In genomic region chr5:17208554-17209283, GRCm38 (mm10) we compare ENCODE assay signal across 25 mouse cellular contexts.
DNase-seq lines count a peak whose midpoint lies in the region; ATAC-seq lines count a peak whose summit lies in the region.
"Had no signal": no experiment of that assay in that cellular context is flagged by ENCODE, and none has a peak within 500 bp of the region (broad histone marks: within the 10 kb centered on the region; RNA-seq: fewer than 3 reads in every experiment).

No protein-coding gene starts in this region.

- H3K36me3 ChIP-seq in kidney, embryonic 15.5 days, result no peaks in the 10 kb centered on the region
- H3K36me3 ChIP-seq in neural tube, embryonic 15.5 days, result no peaks in the 10 kb centered on the region
- H3K36me3 ChIP-seq: hindbrain, embryonic 10.5 days; liver, embryonic 12.5 days; midbrain, embryonic 12.5 days; neural tube, embryonic 13.5 days had no signal

- peak; percentile 88 for ATAC-seq in kidney, embryonic 15.5 days (replicated peaks; ENCODE audit: low FRiP score)
- ATAC-seq in neural tube, embryonic 15.5 days (ENCODE audit: low FRiP score), result no peak
- ATAC-seq: forebrain, postnatal 0 days; hindbrain, embryonic 16.5 days; liver, embryonic 12.5 days; liver, postnatal 0 days had no signal

- H3K9me3 ChIP-seq in kidney, embryonic 15.5 days (replicated peaks), result no peaks in the 10 kb centered on the region
- H3K9me3 ChIP-seq in neural tube, embryonic 15.5 days (replicated peaks), result no peaks in the 10 kb centered on the region
- H3K9me3 ChIP-seq: hindbrain, embryonic 10.5 days; liver, embryonic 12.5 days; megakaryocyte, embryonic 14.5 days; midbrain, embryonic 12.5 days; neural tube, embryonic 13.5 days had no signal

- no peak overlapping the region for H3K4me3 ChIP-seq in kidney, embryonic 15.5 days (replicated peaks)
- no peak overlapping the region for H3K4me3 ChIP-seq in neural tube, embryonic 15.5 days (replicated peaks)
- H3K4me3 ChIP-seq: erythroblast, embryonic 14.5 days; hindbrain, embryonic 10.5 days; liver, embryonic 12.5 days; megakaryocyte, embryonic 14.5 days; midbrain, embryonic 12.5 days; neural tube, embryonic 13.5 days had no signal

- no peaks in the 10 kb centered on the region for H3K27me3 ChIP-seq in kidney, embryonic 15.5 days
- no peaks in the 10 kb centered on the region for H3K27me3 ChIP-seq in neural tube, embryonic 15.5 days (replicated peaks)
- H3K27me3 ChIP-seq: liver, embryonic 12.5 days; megakaryocyte, embryonic 14.5 days; midbrain, embryonic 12.5 days; neural tube, embryonic 13.5 days had no signal

- 58% methylated on average over 4 of the region's 4 CpGs for WGBS in kidney, embryonic 15.5 days
- WGBS in neural tube, embryonic 15.5 days, result 78% methylated on average over 4 of the region's 4 CpGs

- H3K4me1 ChIP-seq in kidney, embryonic 15.5 days, result peaks cover 5% of the 10 kb centered on the region; the same call in 1 of the 2 replicates
- H3K4me1 ChIP-seq in neural tube, embryonic 15.5 days, result no peaks in the 10 kb centered on the region
- H3K4me1 ChIP-seq: hindbrain, embryonic 10.5 days; liver, embryonic 12.5 days; megakaryocyte, embryonic 14.5 days; midbrain, embryonic 12.5 days; neural tube, embryonic 13.5 days had no signal

- H3K9ac ChIP-seq in kidney, embryonic 15.5 days, result no peak overlapping the region
- H3K9ac ChIP-seq in neural tube, embryonic 15.5 days (replicated peaks), result no peak overlapping the region
- H3K9ac ChIP-seq: forebrain, postnatal 0 days; liver, embryonic 12.5 days; liver, postnatal 0 days; midbrain, embryonic 12.5 days; neural tube, embryonic 13.5 days had no signal

- H3K4me2 ChIP-seq in kidney, embryonic 15.5 days, result no peak overlapping the region
- no peak overlapping the region for H3K4me2 ChIP-seq in neural tube, embryonic 15.5 days
- H3K4me2 ChIP-seq: liver, embryonic 12.5 days; midbrain, embryonic 12.5 days; neural tube, embryonic 13.5 days had no signal

- peak; percentile 31 for DNase-seq in kidney, adult 18-20 months
- DNase-seq in kidney, postnatal 25 days, result peak; percentile 46 to 75
- DNase-seq in layer of hippocampus, postnatal 10 days (ENCODE audit: low spot score in 2 of 2), result no peak
- DNase-seq in right cerebral cortex, postnatal 14 days, result no peak
- DNase-seq: adrenal gland, postnatal 25 days; B cell, adult 2 months; cerebellum, adult 11-12 months; cerebellum, postnatal 10 days; forebrain, postnatal 0 days; gastrocnemius, postnatal 10 days; heart, postnatal 14 days; layer of hippocampus, postnatal 36 days; left cerebral cortex, postnatal 4 days; liver, postnatal 0 days; lung, postnatal 36 days; thymus, postnatal 4 days had no signal

- peak overlapping the region; percentile 70; the same call in 1 of the 2 replicates for H3K27ac ChIP-seq in kidney, embryonic 15.5 days
- H3K27ac ChIP-seq in neural tube, embryonic 15.5 days (replicated peaks), result no peak overlapping the region
- H3K27ac ChIP-seq: hindbrain, embryonic 10.5 days; liver, embryonic 12.5 days; midbrain, embryonic 12.5 days; neural tube, embryonic 13.5 days had no signal

Comparison
In these comparisons a context has a peak if more than half of its experiments do, and no peak if none do; other contexts are left out.
1. DNase-seq: peak in kidney, adult 18-20 months (single experiment) and kidney, postnatal 25 days (2 of 2); none in layer of hippocampus, postnatal 10 days (0 of 2) and right cerebral cortex, postnatal 14 days (single experiment).